Mouse (Mus musculus) ES-E14 (cell line): ENCODE measurements around the gene Tbl3. TPM values are rescaled to one million over a fixed set of nuclear protein-coding genes. Genes with fewer than 3 reads are reported as not detected.
A peak's percentile ranks its signal among the peaks of the same experiment; 100 is the strongest.

Source experiments
- DNase-seq: peaks from one replicate; pipeline ENCODE4 v3.0.0-alpha.2; 2013; ENCODE audit warnings: low read depth, low spot score
- H3K27ac ChIP-seq: 2 replicates; pipeline ENCODE4 v1.5.1; 2012; ENCODE audit warnings: low read depth, mild to moderate bottlenecking, low read length, moderate library complexity, mixed read lengths; ENCODE audit not compliant: poor library complexity, insufficient read depth, severe bottlenecking
- H3K36me3 ChIP-seq: 2 replicates; pipeline ENCODE4 v1.6.1; 2012; ENCODE audit warnings: mild to moderate bottlenecking, low read length, moderate library complexity, mixed read lengths; ENCODE audit not compliant: control insufficient read depth, poor library complexity, insufficient read depth, severe bottlenecking
- H3K4me1 ChIP-seq, 2 experiments: fragments of 150-350 bp in 1 of 2; sonication (generic) in 1 of 2; 2 replicates each; pipeline ENCODE4 v1.6.1; 2012; ENCODE audit warnings: low read length in 2 of 2, mild to moderate bottlenecking in 1 of 2, mixed read lengths in 1 of 2; ENCODE audit not compliant: control insufficient read depth in 2 of 2, insufficient read depth in 2 of 2, poor library complexity in 1 of 2
- H3K4me3 ChIP-seq, 2 experiments: fragments of 150-350 bp in 1 of 2; sonication (generic) in 1 of 2; 2 replicates each; pipeline ENCODE4 v1.5.1; 2012; ENCODE audit warnings: low read length in 2 of 2, low read depth in 1 of 2, mild to moderate bottlenecking in 1 of 2, mixed read lengths in 1 of 2; ENCODE audit not compliant: insufficient read depth in 1 of 2, poor library complexity in 1 of 2, severe bottlenecking in 1 of 2
- H3K9ac ChIP-seq: 2 replicates; pipeline ENCODE4 v1.6.1; 2012; ENCODE audit warnings: low read depth, mild to moderate bottlenecking, low read length, mixed read lengths; ENCODE audit not compliant: poor library complexity, insufficient read depth, severe bottlenecking
- H3K9me3 ChIP-seq: fragments of 150-350 bp; sonication (generic); 2 replicates; pipeline ENCODE4 v1.6.1; 2012; ENCODE audit warnings: low read depth, mild to moderate bottlenecking, low read length; ENCODE audit not compliant: control insufficient read depth, insufficient read depth
- CHD2 ChIP-seq: IDR thresholded peaks from 2 replicates; pipeline ENCODE4 v1.6.1; 2014; ENCODE audit warnings: mild to moderate bottlenecking, low read depth, low read length, inconsistent platforms
- HCFC1 ChIP-seq: IDR thresholded peaks from 2 replicates; pipeline ENCODE4 v1.6.1; 2012; ENCODE audit warnings: low read length, inconsistent platforms, borderline replicate concordance; ENCODE audit not compliant: insufficient read depth
- MAFK ChIP-seq: IDR thresholded peaks from 2 replicates; pipeline ENCODE4 v1.6.1; 2014; ENCODE audit warnings: mild to moderate bottlenecking, low read depth, low read length, inconsistent platforms; ENCODE audit not compliant: insufficient read depth
- ZC3H11A ChIP-seq: IDR thresholded peaks from 2 replicates; pipeline ENCODE4 v1.6.1; 2012; ENCODE audit warnings: low read depth, mild to moderate bottlenecking, inconsistent platforms, low read length, borderline replicate concordance
- ZNF384 ChIP-seq: IDR thresholded peaks from 2 replicates; pipeline ENCODE4 v1.6.1; 2012; ENCODE audit warnings: low read depth, low read length, inconsistent platforms
- in situ Hi-C, 2 experiments: fragments of 600-800 bp; cut with MboI; formaldehyde crosslinking; loops; one replicate each; pipeline ENCODE4 v1.15.1; 2025; ENCODE audit warnings: low sequenced_read_pairs in 2 of 2, inconsistent platforms in 1 of 2; ENCODE audit not compliant: unreplicated experiment in 2 of 2
- total RNA-seq: library from RNA; depleted of rRNA; stranded (reverse); fragments of 300-350 nt; gene quantifications from 2 replicates; pipeline ENCODE4 v1.2.3, GENCODE M21; 2012

Gene Tbl3
- total RNA-seq, 1 experiment = 108 TPM

GRCm38 (mm10) chr17:24725637-24726390, 18.4 kb upstream of the Tbl3 start:
- no peak overlapping the region for H3K4me3 ChIP-seq
- no peaks in the 10 kb centered on the region for H3K9me3 ChIP-seq
- TF ChIP-seq CHD2 = no peak
- no peak for TF ChIP-seq MAFK
- TF ChIP-seq HCFC1 = no peak
- no peak for TF ChIP-seq ZC3H11A
- TF ChIP-seq ZNF384 = no peak
- H3K27ac ChIP-seq = no peak overlapping the region
- no peak overlapping the region for H3K9ac ChIP-seq
- peaks cover 16% of the 10 kb centered on the region for H3K36me3 ChIP-seq
- H3K4me1 ChIP-seq = peaks cover 0 to 8% of the 10 kb centered on the region in 2 experiments; a peak in 1 of 4 replicates
- in situ Hi-C loops = no loop called here
- DNase-seq = no peak

- DNase-seq = peak; percentile 96
- H3K9ac ChIP-seq = peak within 1 kb of the TSS; percentile 95
- H3K27ac ChIP-seq = peak within 1 kb of the TSS; percentile 63
- no peaks in the 10 kb centered on the region for H3K9me3 ChIP-seq
- H3K4me3 ChIP-seq = peak within 1 kb of the TSS; percentile 73 to 95
- peaks cover 23% of the 10 kb centered on the region for H3K36me3 ChIP-seq
- peaks cover 0 to 8% of the 10 kb centered on the region in 2 experiments; a peak in 1 of 4 replicates for H3K4me1 ChIP-seq
- TF ChIP-seq HCFC1 (peak; percentile 57; the same call in 1 of the 2 replicates), CHD2 (no peak)
- in situ Hi-C loops = no loop called here
Observed at GRCm38 (mm10) chr17:24724184-24724583, 16.7 kb upstream of the Tbl3 start, which contains the start of gene Ndufb10. Ndufb10 (minus strand) TSS chr17:24724478.

- Histone ChIP-seq H3K9me3 (no peaks in the 10 kb centered on the region), H3K36me3 (peaks cover 23% of the 10 kb centered on the region), H3K9ac (peak overlapping the region; percentile 95), H3K4me1 (peaks cover 0 to 8% of the 10 kb centered on the region in 2 experiments; a peak in 1 of 4 replicates), H3K4me3 (peak overlapping the region; percentile 73 to 95), H3K27ac (peak overlapping the region; percentile 47; the same call in 1 of the 2 replicates)
- DNase-seq = no peak
- TF ChIP-seq CHD2 (no peak), ZC3H11A (no peak), HCFC1 (no peak), ZNF384 (no peak), MAFK (no peak)
- in situ Hi-C loops = no loop called here
Observed at GRCm38 (mm10) chr17:24723881-24724180, 16.4 kb upstream of the Tbl3 start.

- in situ Hi-C loops = no loop called here
- Histone ChIP-seq H3K36me3 (peaks cover 26% of the 10 kb centered on the region), H3K27ac (no peak overlapping the region), H3K4me1 (peaks cover 0 to 8% of the 10 kb centered on the region in 2 experiments; a peak in 1 of 4 replicates), H3K9me3 (no peaks in the 10 kb centered on the region), H3K9ac (peak overlapping the region; percentile 95), H3K4me3 (peak overlapping the region; percentile 73 to 95)
- TF ChIP-seq ZNF384 = no peak
- no peak for TF ChIP-seq HCFC1
- DNase-seq = no peak
Observed at GRCm38 (mm10) chr17:24723122-24723880, 15.8 kb upstream of the Tbl3 start.
